Mouse (Mus musculus): ENCODE measurements around the gene Fgd2. TPM values are rescaled to one million over a fixed set of nuclear protein-coding genes. Genes with fewer than 3 reads are reported as not detected.
A peak's percentile ranks its signal among the peaks of the same experiment; 100 is the strongest.

Gene Fgd2
- total RNA-seq, 2 experiments from 2014 or later, result 3.5 to 3.9 TPM

DNA sequence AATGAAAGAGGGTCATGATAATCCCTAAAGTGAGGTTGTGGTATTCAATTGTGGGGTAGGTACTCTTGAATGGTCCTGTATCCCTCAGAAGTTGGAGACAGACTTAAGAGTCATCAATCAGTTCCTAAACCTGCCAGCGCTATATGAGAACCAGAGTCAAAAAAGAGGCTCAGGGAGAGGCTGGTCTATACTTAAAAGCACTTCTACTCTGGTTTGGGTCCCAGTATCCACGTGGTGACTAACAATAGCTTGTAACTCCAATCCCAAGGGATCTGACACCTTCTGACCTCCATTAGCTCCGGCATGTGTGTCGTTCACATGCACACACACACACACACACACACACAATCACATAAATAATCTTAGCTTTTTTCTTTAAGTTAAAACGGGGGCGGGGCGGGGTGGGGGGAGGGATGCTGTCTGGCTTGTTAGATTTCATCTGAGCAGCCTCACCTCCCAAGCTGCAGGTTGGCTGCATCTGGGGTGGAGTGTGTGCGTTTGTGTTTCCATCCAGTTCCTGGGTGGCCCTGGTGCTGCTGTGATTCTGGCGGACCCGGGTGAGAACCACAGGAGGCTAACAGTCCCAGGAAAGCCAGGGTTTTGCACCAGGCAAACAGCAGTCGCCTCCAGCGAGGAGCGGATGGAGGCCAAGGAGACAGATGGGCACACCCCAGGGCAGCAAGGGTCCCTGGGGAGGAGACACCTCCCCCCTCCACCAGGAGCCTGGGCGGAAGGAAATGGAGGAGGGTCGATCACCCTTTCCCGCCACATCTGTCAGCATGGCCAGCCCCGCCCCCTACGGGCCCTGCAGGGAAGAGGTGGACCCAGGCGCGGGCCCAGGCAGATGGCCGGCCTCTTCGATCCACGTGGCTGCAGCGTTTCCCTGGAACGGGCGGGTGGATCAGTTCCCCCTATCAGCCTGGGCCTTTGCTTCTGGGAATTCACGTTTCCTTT is 37.0 kb downstream of the Fgd2 start:
- DNase-seq, result peak; percentile 84

DNA sequence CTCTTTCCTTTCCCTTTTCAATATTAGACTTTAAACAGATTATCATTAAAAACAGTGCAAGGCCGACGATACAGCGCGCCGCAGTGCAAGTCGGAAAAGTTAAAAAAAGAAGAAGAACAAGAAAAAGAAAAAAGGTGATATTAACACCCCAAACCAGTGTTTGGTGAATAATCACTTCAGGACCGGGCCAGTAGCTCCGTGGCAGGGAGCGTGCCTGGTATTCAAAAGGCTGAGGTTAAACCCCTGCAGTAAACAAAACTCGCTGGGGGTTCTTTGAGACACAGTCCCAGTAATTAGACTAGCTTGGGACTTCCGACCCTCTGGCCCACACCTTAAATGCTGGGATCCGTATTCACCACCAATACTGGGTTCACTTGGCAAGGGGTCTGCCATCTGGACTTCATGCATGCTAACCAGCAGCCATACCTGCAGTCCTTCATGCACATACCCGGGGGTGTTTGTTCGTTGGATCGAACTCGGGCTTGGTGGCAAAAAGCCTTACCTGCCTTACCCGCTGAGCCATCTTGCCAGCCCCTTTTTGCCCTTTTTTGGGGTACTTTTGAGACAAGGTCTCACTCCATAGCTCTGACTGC is 37.8 kb downstream of the Fgd2 start:
- DNase-seq, result no peak

DNA sequence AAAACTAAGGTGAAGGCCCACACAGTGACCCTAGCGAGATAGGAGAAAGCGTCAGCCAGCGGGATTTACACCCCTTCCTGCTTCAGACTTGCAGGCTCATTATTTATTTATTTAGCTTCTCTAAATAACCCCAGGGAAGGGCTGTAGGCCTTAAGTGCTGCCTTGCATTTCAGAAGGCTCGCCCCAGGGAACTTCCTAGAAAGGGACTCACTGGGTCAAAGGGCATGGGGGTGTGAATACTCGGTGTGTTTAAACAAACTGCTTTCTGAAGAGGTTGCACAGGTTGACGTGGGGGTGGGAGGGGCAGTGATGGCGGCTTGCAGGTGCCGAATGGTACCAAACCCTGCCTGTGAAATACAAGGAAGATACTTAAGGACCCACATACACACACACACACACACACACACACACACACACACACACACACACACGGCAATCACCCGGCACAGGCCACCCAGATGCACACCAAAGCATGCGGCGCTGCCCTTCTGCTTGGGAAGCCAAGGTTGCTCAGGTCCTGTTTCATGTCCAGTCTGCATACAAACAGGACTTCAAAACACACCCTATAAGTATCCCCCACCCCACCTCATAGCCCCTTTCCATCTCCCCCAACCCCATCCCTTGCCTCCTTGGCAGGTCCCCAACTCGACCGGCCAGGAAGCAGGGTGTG is 38.7 kb downstream of the Fgd2 start:
- no peak for DNase-seq

DNA sequence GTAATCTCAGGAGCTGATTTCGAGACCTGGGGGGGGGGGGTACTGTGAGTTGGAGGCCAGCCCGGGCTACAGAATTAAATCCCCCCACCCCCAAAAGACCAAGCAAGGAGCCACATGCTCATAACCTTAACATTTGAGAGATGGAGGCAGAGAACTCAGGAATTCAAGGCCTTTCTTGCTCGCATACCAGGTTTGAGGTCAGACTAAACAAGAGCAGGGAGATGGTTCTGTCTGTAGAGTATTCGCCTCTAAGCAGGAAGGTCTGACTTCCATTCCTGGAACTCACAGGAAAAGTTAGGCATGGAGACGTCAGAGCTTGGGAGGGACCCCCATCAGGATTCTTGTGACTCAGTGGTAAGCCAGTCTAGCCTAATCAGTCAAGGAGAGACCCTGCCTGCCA is 39.3 kb downstream of the Fgd2 start:
- DNase-seq, result no peak

DNA sequence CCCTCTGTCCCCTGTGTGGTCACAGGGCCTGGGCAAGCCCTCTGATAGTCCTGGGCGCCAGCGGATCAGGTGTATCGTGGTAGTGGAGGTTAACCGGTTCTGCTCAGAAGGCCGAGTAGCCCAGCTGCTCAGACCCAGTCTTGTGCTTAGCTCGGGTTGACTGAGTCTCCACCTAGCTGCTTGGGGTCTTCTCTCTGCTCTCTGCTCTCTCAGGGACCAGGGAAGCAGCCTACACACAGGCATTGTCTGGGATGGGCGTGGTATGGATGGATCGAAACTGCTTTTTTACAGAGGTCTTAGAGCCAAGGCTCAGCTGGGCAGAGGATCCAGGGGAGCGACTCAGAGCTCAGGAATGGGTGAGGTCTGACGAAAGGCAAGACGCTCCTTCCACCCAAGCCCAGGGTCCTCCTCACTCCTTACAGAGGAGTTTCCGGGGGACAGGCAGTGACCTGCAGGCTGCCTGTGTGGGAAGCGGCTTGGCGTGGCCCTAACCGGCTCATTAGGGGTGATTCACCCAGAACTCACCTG is 41.1 kb downstream of the Fgd2 start:
- no peak for DNase-seq

DNA sequence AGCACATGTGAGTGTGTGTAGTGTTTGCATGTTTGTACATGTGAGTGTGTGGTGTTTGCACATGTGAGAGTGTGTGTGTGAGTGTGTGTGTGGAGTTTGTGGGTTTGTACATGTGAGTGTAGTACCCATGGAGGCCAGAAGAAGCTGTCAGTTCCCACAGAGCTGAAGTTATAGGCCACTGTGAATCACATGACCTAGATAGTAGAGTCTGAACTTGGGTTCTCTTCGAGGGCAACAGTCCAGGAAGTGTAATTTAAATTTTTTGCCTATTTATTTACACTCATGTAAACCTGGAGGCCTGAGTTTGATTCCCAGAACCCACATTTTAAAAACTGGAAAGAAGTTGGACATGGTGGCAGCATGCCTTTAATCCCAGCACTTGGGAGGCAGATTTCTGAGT is 42.5 kb downstream of the Fgd2 start:
- DNase-seq, result no peak

DNA sequence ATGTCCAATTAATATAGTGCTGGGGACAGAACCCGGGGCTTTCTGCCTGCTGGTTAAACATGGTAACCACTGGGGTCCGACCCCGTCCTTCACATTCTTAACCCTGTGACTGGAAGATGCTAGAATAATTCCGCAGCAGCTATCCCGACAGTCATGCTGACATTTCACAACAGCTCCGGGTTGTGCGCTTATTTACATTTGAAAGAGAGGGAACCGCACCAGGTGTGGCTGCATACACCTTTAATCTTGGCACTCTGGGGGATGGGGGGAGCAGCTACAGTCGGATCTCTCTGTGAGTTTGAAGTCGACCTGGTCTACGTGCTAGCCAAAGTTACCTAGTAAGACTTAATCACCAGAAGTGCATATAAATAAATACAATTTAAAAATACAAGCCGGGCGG is 44.8 kb downstream of the Fgd2 start:
- DNase-seq, result no peak

DNA sequence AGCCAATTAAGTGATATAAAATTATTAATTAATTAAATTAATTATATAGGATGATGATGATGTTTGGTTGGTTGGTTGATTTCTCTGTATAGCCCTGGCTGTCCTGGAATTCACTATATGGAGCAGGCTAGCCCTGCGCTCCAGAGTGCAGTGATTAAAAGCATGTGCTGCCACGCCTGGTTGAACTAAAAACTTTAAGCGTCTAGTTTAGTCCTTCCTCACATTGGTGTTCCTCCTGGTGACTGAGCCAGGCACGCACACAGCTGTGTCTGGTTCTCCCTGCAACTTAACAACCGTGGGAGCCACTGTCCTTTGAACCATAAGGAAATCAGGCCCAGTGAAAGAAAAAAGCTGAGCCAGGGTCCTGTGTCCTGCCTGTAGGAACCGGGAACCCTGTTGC is 45.4 kb downstream of the Fgd2 start:
- DNase-seq, result no peak

DNA sequence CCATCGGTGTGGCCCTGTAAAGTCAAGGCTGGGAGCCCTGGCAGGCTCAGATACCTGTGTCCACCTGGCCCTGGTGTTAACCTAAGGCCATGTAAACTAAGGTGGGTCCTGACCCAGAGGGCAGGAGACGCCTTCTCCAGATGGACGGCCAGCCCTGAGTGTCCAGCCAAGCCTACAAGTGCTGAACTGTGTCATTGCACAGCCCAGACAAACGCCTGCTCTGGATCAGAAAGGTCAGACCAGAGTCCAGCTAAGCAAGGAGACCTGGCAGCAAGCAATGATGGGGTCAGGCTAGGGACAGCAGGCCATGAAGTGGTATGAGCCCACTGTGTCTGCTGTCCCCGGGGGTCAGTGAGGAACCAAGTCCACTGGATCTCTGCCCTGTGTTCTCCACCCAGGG is 46.7 kb downstream of the Fgd2 start:
- DNase-seq, result no peak

DNA sequence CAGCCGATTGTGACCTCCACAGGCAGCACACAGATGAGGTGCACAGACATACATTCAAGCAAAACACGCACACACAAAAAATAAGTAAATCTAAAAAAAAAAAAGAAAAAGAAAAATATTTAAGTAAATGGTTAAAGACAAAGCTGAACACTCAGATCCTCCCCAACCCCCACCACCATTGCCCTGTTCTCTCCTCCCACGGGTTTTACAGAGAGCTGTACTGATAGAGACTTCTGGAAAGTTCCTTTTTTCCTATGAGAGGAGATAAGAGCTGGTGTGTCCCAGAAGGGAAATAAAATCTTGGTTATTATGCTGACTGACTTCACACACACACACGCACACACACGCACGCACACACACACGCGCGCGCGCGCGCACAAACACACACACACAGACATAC is 47.6 kb downstream of the Fgd2 start:
- DNase-seq, result no peak

DNA sequence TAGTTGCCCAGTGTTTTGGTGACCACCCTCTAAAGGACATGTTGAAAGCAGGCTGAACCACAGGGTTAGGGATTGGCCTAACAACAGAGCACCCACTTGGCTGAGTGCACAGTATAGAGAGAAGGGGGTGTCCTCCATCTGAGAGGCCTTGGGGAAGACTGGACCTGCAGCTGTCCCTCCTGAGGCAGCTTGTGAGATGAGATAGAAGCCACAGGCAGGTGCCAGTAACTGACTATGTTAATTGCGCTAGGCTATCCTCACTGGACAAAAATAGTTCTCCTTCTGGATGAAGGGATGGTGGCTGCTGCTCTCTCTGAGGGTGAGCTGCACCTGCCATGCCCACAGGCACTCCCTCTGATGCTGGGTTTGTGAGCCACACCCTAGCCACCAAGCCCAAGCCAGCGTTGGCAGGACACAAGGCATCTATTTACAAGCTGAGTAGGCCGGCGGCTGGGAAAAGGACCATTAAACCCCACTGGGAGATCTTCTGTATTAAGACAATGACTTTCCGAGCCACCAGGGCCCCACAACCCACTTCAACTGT is 49.2 kb downstream of the Fgd2 start:
- no peak for DNase-seq

DNA sequence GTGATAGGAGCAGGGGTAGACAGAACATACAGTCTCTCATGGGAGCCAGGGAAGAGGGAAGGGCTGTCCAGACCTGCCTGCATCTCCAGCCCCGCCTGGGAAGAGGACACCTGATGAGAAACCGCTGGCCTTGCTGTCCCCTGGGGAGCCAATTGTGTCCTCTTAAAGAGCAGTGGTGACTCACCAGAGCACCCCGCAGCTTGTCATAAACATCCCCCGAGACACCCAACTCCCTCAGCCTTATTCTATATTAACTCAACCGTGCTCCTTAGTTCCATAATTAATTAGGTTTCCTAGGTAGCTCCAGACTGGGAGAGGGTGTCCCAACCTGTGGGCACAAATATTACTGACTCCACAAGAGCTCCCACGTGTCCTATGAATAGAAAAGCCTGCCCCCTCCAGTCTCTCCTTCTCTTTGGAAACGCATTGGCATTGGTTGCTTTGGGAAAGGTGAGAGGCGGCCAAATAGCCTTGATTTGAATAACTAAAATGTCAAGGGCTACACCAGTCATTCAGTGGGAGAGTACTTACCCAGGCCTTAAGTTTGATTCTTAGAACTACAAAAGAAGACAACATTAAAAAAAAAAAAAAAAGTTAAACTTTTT is 51.2 kb downstream of the Fgd2 start:
- no peak for DNase-seq

DNA sequence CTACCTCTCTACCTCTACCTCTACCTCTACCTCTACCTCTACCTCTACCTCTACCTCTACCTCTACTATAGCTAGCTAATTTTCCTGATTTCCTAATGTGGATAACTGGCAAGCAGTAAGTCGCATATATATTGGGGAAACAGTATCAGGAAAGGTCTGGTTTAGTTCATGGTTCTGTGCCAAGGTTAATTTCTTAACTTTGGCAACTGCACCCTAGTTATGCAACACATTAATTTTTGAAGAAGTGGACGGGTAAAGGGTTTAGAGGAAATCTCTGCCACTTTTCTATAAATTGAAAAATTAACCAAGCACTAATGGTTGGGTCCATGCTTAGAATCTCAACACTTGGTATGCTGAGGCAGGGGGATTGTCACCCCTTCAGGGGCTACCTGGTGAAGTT is 53.9 kb downstream of the Fgd2 start:
- DNase-seq, result no peak

DNA sequence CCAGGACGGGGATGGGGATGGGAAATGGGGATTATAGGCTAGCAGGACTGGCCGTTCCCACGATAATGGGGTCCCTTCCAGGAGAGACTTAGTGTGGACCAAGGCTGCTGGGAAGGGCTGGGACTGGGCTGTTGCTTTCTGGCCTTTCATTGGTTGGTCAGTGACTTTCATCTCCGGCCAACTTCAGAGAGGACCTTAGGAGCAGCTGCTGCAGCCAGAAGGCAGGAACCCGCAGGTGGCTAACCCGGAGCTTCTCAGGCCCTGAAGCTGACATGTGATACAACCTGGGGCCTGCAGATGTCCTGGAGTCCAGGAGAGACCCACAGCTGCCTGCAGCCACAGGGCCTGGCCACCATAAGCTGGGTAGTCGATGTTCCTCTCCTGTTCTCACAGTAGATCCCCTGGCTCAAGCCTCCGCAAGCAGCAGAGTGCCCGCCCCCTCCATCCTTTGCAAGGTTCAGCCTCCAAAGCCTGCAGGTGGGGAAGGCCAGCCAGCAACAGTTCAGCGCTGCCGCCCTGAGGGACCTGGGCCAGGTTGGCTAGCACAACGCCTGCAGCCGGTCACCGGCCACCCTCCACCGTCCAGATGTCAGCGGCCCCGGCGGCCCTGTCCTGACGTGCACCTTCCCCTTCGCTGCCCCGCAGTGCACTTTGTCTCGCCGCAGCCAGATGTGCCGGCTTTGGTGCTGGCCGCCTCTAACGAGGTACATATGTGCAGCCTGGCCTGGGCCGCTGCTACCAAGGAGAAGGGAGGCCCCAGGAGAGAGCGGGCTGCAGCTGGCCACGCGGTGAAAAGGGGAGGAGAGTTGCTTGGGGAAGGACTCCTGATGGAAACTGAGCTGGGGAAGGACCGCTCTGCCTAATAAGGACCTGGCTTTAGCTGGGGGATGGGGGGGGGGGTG is 55.3 kb downstream of the Fgd2 start:
- peak; percentile 67 for DNase-seq

DNA sequence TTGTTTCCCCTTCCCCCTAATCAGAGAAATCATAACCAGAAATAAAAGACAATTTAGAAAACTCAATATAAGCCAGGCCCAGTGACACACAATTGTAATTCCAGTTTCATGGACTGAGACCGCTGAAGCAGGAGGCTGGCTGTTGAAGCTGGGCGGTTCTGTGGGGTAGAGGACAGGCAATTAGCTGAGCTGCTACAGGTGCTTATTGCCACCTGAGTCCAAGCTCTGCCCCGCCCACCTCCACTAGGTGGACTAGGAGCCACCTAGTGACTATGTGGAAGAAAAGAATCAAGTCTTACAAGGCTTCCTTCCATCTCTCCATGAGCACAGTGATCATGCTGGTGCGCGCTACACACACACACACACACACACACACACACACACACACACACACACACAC is 56.0 kb downstream of the Fgd2 start:
- DNase-seq, result no peak

DNA sequence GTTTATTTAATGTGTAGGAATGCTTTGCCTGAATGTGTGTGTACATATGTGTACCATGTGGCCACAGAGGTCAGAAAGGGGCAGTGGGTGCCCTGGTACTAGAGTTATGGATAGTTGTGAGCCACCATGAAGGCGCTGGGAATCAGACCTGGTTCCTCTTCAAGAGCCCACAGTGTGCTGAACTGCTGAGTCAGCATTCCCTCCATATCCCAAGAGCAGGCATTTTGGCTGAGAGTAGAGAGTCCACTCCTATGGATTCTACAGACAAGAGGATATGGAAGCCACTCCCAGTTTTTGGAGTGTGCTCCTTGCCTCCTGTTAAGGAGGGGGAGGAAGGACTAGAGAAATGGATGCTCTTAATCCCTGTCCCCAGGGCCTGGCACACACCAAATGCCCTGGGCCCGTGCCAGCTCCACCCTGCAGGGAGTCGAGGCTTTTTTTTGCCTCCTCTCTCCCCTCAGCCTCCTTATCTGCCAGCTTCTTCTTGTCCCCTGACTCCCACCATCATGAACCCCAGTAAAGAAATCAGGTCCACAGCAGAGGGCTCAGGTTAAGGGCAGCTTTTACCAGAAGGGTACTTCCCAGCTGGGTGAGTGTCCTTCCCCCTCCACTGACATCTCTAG is 58.2 kb downstream of the Fgd2 start:
- no peak for DNase-seq

DNA sequence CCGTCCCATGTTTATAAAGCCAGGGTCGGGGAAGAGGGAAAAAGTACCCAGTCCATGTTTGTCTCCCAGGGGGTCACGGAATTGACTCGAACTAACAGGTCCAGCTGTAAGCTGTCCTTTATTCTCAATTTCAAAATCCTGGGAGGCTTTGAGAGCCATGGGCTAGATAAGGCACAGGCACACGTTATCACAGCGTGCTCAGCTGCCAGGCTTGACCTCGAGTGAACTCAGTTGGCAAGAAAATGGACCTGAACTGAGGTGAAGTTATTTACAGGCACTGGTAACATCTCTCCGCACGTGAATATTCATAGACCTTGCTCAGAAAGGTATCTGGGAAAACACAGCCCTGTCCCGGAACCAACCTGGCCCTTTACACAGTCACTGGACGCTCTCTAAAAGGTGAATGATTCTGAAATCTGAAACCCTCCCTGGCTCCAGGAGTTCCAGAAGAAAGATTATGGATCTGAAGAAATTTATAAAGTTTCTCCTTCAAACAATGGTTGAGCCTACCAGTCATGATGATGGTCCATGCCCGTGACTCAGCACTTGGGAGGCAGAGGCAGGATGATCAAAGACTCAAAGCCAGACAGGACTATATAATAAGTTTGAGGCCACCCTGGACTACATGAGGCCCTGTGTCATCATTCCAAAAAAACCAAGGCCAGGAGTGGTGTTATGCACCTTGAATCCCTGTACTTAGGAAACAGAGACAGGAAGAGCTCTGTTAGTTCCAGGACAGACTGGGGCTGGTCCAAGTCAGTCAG is 59.4 kb downstream of the Fgd2 start:
- no peak for DNase-seq

DNA sequence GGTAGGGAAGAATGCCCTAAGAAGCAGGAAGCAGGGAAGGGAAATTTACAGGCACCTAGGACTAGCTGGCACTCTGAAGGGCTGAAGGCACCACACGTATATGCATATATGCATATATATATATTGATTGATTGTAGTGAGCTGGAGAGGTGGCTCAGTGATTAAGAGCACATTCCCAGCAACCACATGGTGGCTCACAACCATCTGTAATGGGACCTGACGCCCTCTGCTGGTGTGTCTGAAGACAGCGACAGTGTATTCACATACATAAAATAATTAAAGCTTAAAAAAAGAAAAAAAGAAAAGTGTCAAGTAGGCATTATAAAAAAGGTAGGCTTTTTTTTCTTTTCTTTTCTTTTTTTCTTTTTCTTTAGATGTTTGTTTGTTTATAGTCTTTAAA is 60.6 kb downstream of the Fgd2 start:
- DNase-seq, result no peak

DNA sequence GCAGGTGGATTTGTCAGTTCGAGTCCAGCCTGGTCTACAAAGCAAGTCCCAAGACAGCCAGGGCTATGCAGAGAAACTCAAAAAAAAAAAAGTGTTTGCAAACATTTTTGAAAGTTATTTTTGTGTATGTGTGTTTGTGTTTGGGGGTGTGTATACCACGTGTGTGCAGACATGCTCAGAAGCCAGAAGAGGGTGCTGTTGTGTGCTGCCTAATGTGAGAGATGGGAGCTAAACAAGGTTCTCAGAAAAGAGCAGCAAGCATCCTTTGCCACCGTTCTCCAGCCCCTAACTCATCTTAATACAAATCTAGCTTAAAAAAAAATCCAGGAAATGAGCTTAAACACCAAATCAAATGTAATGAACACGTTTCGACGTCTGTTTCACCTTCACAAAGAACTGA is 61.6 kb downstream of the Fgd2 start:
- DNase-seq, result no peak

DNA sequence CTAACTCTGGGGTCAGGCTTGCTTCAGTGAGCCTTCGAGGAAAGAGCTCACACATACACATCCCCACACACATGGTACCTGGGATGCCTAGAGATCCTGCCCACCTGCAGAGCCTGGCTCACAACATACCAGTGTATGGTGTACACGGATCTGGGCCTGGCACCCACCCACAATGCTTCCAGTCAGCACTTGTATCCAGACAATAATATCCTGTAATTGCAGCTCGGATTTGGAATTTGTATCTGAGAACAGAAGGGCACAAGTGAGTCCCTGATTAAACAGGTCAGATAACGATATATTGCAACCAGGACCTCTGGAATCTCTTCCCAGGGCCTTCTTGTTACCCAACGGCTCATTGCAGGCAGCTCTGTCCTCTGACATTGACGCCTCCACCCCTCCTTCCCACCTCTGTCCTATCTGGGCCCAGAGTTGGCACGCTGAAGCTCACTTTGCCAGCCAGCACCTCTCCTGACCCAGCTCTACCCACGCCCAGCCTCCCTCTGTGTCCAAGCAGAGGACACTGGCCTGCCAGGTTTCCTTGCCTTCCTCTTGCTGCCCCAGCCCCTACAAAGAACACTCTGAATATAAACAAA is 62.3 kb downstream of the Fgd2 start:
- DNase-seq, result no peak
